ENCODE assay signal across 8 mouse cellular contexts in the genomic region with DNA sequence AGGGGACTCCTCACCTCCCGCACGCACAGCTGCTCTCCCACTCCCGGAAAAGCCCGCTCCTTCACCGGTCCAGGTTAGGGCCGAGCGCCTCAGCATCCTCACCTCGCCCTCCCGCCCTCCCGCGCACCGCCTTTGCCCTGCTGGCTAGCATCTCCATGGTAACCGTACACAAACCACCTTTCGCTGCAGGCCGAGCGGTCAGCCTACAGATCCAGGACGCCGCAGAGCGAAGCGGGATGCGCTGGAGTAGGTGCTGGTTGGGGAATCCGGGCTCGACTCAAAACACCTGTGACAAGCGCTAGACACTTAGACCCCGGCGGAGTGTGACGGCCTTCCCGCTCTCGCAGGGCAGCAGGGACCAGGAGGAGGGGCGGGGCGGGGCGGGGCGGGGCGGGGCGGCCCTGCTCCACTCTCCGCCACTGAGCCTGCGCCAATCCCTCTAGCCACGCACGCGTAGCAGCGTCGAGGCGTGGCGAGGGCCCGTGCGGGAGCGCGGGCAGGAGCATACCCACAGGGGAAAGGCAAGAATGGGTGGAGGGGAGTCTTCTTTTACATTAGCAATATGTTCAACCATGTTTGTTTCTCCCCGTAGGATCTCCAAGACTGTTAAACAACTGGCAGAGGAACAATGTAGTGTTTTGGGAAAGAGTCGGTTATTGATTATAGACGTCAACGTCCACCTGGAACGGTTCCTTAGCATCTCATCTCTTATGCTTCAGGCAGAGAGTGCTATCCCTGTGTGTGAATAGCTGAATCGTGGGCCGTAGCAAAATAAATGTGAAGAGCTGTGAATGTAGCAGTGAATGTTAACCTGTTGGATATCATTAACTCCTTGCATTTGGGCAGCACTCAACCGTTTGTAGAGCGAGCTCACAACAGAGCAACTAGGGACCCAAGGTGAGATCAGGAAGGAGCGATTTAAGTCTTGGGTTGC. TPM values are rescaled to one million over a fixed set of nuclear protein-coding genes. Genes with fewer than 3 reads are reported as not detected.
DNase-seq lines count a peak whose midpoint lies in the region; ATAC-seq and TF ChIP-seq lines count a peak whose summit lies in the region.

A gene (minus strand): TSS at position 427 of the 934 bp plus-strand sequence.

- ATAC-seq in embryonic facial prominence, embryonic 14.5 days (ENCODE audit: low read depth), result peak; percentile 99
- peak; percentile 97 for ATAC-seq in kidney, embryonic 14.5 days (ENCODE audit: low FRiP score, low TSS enrichment)
- peak; percentile 97 for ATAC-seq in midbrain, postnatal 0 days (ENCODE audit: low FRiP score)

- 3% methylated on average over 42 of the region's 58 CpGs for WGBS in embryonic facial prominence, embryonic 14.5 days
- WGBS in heart, embryonic 10.5 days, result 3% methylated on average over 58 of the region's 58 CpGs
- WGBS in kidney, embryonic 14.5 days, result 3% methylated on average over 53 of the region's 58 CpGs
- WGBS in midbrain, postnatal 0 days, result 2% methylated on average over 53 of the region's 58 CpGs

- no peaks in the 10 kb centered on the region for H3K36me3 ChIP-seq in embryonic facial prominence, embryonic 14.5 days (ENCODE audit: control insufficient read depth, insufficient read depth, low read length)
- H3K36me3 ChIP-seq in heart, embryonic 10.5 days, result no peaks in the 10 kb centered on the region
- H3K36me3 ChIP-seq in kidney, embryonic 14.5 days (ENCODE audit: control insufficient read depth, insufficient read depth, low read length), result no peaks in the 10 kb centered on the region
- no peaks in the 10 kb centered on the region for H3K36me3 ChIP-seq in midbrain, postnatal 0 days (ENCODE audit: insufficient read depth, low read length)

- TF ChIP-seq POLR2A in bone marrow macrophage, adult 2 months (IDR thresholded peaks at IDR 0.05; ENCODE audit: borderline replicate concordance, low read depth, low read length), result no peak

- no peak for TF ChIP-seq CTCF in bone marrow macrophage, adult 2 months (IDR thresholded peaks at IDR 0.05; ENCODE audit: low read depth, low read length)
- TF ChIP-seq CTCF in midbrain, postnatal 0 days (IDR thresholded peaks at IDR 0.05), result no peak

- peaks cover 18% of the 10 kb centered on the region for H3K4me1 ChIP-seq in bone marrow macrophage, adult 2 months (ENCODE audit: control insufficient read depth, insufficient read depth, low read length)
- peaks cover 7% of the 10 kb centered on the region for H3K4me1 ChIP-seq in embryonic facial prominence, embryonic 14.5 days (ENCODE audit: control insufficient read depth, insufficient read depth, low read length)
- H3K4me1 ChIP-seq in heart, embryonic 10.5 days, result peaks cover 10% of the 10 kb centered on the region; the same call in 1 of the 2 replicates
- H3K4me1 ChIP-seq in kidney, embryonic 14.5 days (ENCODE audit: control insufficient read depth, insufficient read depth, low read length), result no peaks in the 10 kb centered on the region; the same call in 1 of the 2 replicates
- H3K4me1 ChIP-seq in midbrain, postnatal 0 days (ENCODE audit: insufficient read depth, low read length), result no peaks in the 10 kb centered on the region

- H3K27ac ChIP-seq in bone marrow macrophage, adult 2 months (ENCODE audit: insufficient read depth, low read depth, low read length), result no peak within 1 kb of the TSS
- H3K27ac ChIP-seq in embryonic facial prominence, embryonic 14.5 days (replicated peaks; ENCODE audit: low read depth, low read length), result no peak within 1 kb of the TSS
- peak within 1 kb of the TSS; percentile 77 for H3K27ac ChIP-seq in heart, embryonic 10.5 days
- H3K27ac ChIP-seq in kidney, embryonic 14.5 days (ENCODE audit: low read depth, low read length), result no peak within 1 kb of the TSS
- peak within 1 kb of the TSS; percentile 68 for H3K27ac ChIP-seq in midbrain, postnatal 0 days (ENCODE audit: low read depth, low read length)

- H3K4me3 ChIP-seq in bone marrow macrophage, adult 2 months (ENCODE audit: insufficient read depth, low read length), result peak within 1 kb of the TSS; percentile 77
- H3K4me3 ChIP-seq in embryonic facial prominence, embryonic 14.5 days (ENCODE audit: low read depth, low read length), result peak within 1 kb of the TSS; percentile 56
- peak within 1 kb of the TSS; percentile 73 for H3K4me3 ChIP-seq in heart, embryonic 10.5 days
- peak within 1 kb of the TSS; percentile 57 for H3K4me3 ChIP-seq in kidney, embryonic 14.5 days (ENCODE audit: low read length)
- H3K4me3 ChIP-seq in midbrain, postnatal 0 days (ENCODE audit: low read depth, low read length), result peak within 1 kb of the TSS; percentile 71

- peak within 1 kb of the TSS; percentile 77 for H3K4me2 ChIP-seq in embryonic facial prominence, embryonic 14.5 days (ENCODE audit: low read depth, low read length)
- peak within 1 kb of the TSS; percentile 77 for H3K4me2 ChIP-seq in kidney, embryonic 14.5 days (replicated peaks; ENCODE audit: low read depth, low read length)
- H3K4me2 ChIP-seq in midbrain, postnatal 0 days (ENCODE audit: low read depth, low read length, poor library complexity, severe bottlenecking), result peak within 1 kb of the TSS; percentile 72

- H3K9ac ChIP-seq in embryonic facial prominence, embryonic 14.5 days (ENCODE audit: low read depth, low read length), result peak within 1 kb of the TSS; percentile 62
- peak within 1 kb of the TSS; percentile 58; the same call in 1 of the 2 replicates for H3K9ac ChIP-seq in kidney, embryonic 14.5 days (ENCODE audit: low read depth, low read length)
- H3K9ac ChIP-seq in midbrain, postnatal 0 days (replicated peaks; ENCODE audit: low read length, poor library complexity, severe bottlenecking), result peak within 1 kb of the TSS; percentile 67

- peak; percentile 40 to 49 for DNase-seq in B cell, adult 2 months
- DNase-seq in embryonic facial prominence, embryonic 14.5 days (ENCODE audit: low spot score), result peak; percentile 90
- peak; percentile 89 for DNase-seq in heart, embryonic 10.5 days (ENCODE audit: low spot score)
- peak; percentile 81 for DNase-seq in liver
- peak; percentile 81 for DNase-seq in midbrain, postnatal 0 days (ENCODE audit: low spot score)
- peak; percentile 46 to 59 for DNase-seq in spleen, postnatal 36 days (ENCODE audit: low spot score in 2 of 2)

- H3K27me3 ChIP-seq in embryonic facial prominence, embryonic 14.5 days (replicated peaks; ENCODE audit: control insufficient read depth, insufficient read depth, low read length), result no peaks in the 10 kb centered on the region; the same call in 1 of the 2 replicates
- H3K27me3 ChIP-seq in heart, embryonic 10.5 days (ENCODE audit: insufficient read depth, poor library complexity, severe bottlenecking), result peaks cover 69% of the 10 kb centered on the region
- H3K27me3 ChIP-seq in kidney, embryonic 14.5 days (ENCODE audit: control insufficient read depth, insufficient read depth, low read length), result no peaks in the 10 kb centered on the region
- no peaks in the 10 kb centered on the region for H3K27me3 ChIP-seq in midbrain, postnatal 0 days (ENCODE audit: insufficient read depth, low read length)

- H3K9me3 ChIP-seq in embryonic facial prominence, embryonic 14.5 days (ENCODE audit: control insufficient read depth, low read length), result no peaks in the 10 kb centered on the region
- no peaks in the 10 kb centered on the region for H3K9me3 ChIP-seq in heart, embryonic 10.5 days
- H3K9me3 ChIP-seq in kidney, embryonic 14.5 days (ENCODE audit: control insufficient read depth, low read length), result no peaks in the 10 kb centered on the region
- no peaks in the 10 kb centered on the region for H3K9me3 ChIP-seq in midbrain, postnatal 0 days (ENCODE audit: low read length)

RNA-seq across cellular contexts. Expression of the gene that starts here (rescaled TPM):
- 3.3 and 3.9 TPM in 2 replicates for polyA plus RNA-seq in bone marrow macrophage, adult 2 months (2012; ENCODE audit: insufficient read depth, insufficient read length, missing spikeins)
- 4.1 and 4.6 TPM in 2 replicates for polyA plus RNA-seq in embryonic facial prominence, embryonic 14.5 days (2014; fragmentation: Nextera tagmentation; extraction: Ambion mirVana)
- 0.99 and 1.4 TPM in 2 replicates for polyA plus RNA-seq in heart, embryonic 10.5 days (2016; fragmentation: Nextera tagmentation; extraction: Ambion mirVana)
- polyA plus RNA-seq in kidney, embryonic 14.5 days (2014; fragmentation: Nextera tagmentation; extraction: Ambion mirVana), result 0.42 and 1.8 TPM in 2 replicates
- total RNA-seq in midbrain, postnatal 0 days (2014; rRNA removed), result 6.3 and 8.7 TPM in 2 replicates
- 11.4 and 13.6 TPM in 2 replicates for polyA plus RNA-seq in midbrain, postnatal 0 days (2015; fragmentation: Nextera tagmentation; extraction: Ambion mirVana)

Comparison
In these comparisons a context has a peak if more than half of its experiments do, and no peak if none do; other contexts are left out.
1. H3K27ac ChIP-seq: peak in heart, embryonic 10.5 days (single experiment) and midbrain, postnatal 0 days (single experiment); none in bone marrow macrophage, adult 2 months (single experiment), embryonic facial prominence, embryonic 14.5 days (single experiment) and kidney, embryonic 14.5 days (single experiment).
2. Peak in every context shown above with its lines, with median percentiles within 50 percentile points of each other: DNase-seq, H3K4me3 ChIP-seq, ATAC-seq, H3K4me2 ChIP-seq and H3K9ac ChIP-seq.